Mouse (Mus musculus) ES-Bruce4 (cell line): ENCODE data around the gene Rdh5.

Source experiments
- CTCF ChIP-seq: IDR thresholded peaks from one replicate; pipeline ENCODE4 v1.8.1; 2011; ENCODE audit warnings: low read depth, low read length
- EP300 ChIP-seq: IDR thresholded peaks from 2 replicates; pipeline ENCODE4 v1.6.1; 2011; ENCODE audit warnings: low read depth, low read length; ENCODE audit not compliant: insufficient read depth
- POLR2A ChIP-seq: IDR thresholded peaks from one replicate; pipeline ENCODE4 v1.8.1; 2011; ENCODE audit warnings: low read length; ENCODE audit not compliant: insufficient read depth

GRCm38 (mm10) chr10:128878291-128878690 is 44.4 kb downstream of the Rdh5 start:
- TF ChIP-seq POLR2A: no peak
- TF ChIP-seq CTCF: no peak
- no peak for TF ChIP-seq EP300
